Mouse (Mus musculus) MEL (cell line): ENCODE measurements around the gene Phf2.

Experiments
- CTCF ChIP-seq, 3 experiments: IDR thresholded peaks in 2 of 3; conservative IDR thresholded peaks in 1 of 3; 2 replicates each; pipeline ENCODE4 v1.5.1; 2011 to 2012; ENCODE audit warnings: low read length in 3 of 3, low read depth in 2 of 3, mild to moderate bottlenecking in 2 of 3, improper control_type of control experiment in 1 of 3, inconsistent platforms in 1 of 3, mixed read lengths in 1 of 3, moderate library complexity in 1 of 3; ENCODE audit not compliant: control insufficient read depth in 1 of 3, insufficient read depth in 1 of 3, poor library complexity in 1 of 3, severe bottlenecking in 1 of 3
- KAT2A ChIP-seq: conservative IDR thresholded peaks from 2 replicates; pipeline ENCODE4 v1.6.1; 2012; ENCODE audit warnings: low read depth, low read length, improper control_type of control experiment, inconsistent platforms
- MAX ChIP-seq: IDR thresholded peaks from 2 replicates; pipeline ENCODE4 v1.6.1; 2011; ENCODE audit warnings: low read length, improper control_type of control experiment
- POLR2AphosphoS2 ChIP-seq: IDR thresholded peaks from 2 replicates; pipeline ENCODE4 v1.6.1; 2011; ENCODE audit warnings: low read length, improper control_type of control experiment
- ZKSCAN1 ChIP-seq: IDR thresholded peaks from 2 replicates; pipeline ENCODE4 v1.6.1; 2012; ENCODE audit warnings: low read depth, mild to moderate bottlenecking, inconsistent platforms, low read length, improper control_type of control experiment, moderate library complexity

DNA sequence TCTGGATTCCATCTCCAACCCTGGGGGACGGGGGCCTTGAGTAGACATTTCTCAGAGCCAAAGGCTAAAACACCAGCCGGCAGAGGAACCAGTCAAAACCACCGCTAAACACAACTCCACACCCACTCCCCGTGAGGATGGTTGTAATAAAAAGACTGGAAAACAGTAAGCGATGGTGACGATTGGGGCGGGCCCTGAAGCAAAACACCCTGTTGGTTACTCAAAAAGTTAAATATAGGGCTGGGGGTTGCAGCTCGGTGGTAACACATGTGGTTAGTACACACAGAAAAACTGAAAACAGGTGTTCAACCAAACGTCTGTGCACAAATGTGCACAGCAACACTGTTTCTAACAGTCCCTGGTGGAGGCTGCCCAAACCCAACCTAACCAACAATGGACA lies 7.4 kb downstream of the Phf2 start:
- TF ChIP-seq MAX (no peak), KAT2A (no peak), CTCF (IDR thresholded peaks at IDR 0.05 in 2 of 3, conservative IDR thresholded peaks at IDR 0.05 in 1 of 3; ENCODE audit: control insufficient read depth in 1 of 3, insufficient read depth in 1 of 3, low read depth in 2 of 3, low read length in 3 of 3, poor library complexity in 1 of 3, severe bottlenecking in 1 of 3) (no peak), POLR2AphosphoS2 (no peak), ZKSCAN1 (no peak)
